Mouse (Mus musculus) midbrain, embryonic 10.5 days (tissue): ENCODE data around the gene Msx1. TPM values are rescaled to one million over a fixed set of nuclear protein-coding genes. Genes with fewer than 3 reads are reported as not detected.
A peak's percentile ranks its signal among the peaks of the same experiment; 100 is the strongest.
"Not testable (repeated sequence)": the region's sequence is repeated elsewhere in the genome, so short reads cannot be mapped to it uniquely, and the experiment has no call there.

ENCODE experiments used
- DNase-seq: peaks from one replicate; pipeline ENCODE4 v3.0.0-alpha.2; 2017; ENCODE audit warnings: low spot score
- H3K27ac ChIP-seq: fragments of 300-500 bp; sonication (generic); replicated peaks from 2 replicates; pipeline ENCODE4 v1.5.1; 2016; ENCODE audit warnings: mild to moderate bottlenecking
- H3K27me3 ChIP-seq: fragments of 300-500 bp; sonication (generic); 2 replicates; pipeline ENCODE4 v1.6.1; 2016; ENCODE audit warnings: low read depth, mild to moderate bottlenecking; ENCODE audit not compliant: poor library complexity, severe bottlenecking
- H3K36me3 ChIP-seq: fragments of 300-500 bp; sonication (generic); 2 replicates; pipeline ENCODE4 v1.6.1; 2016; ENCODE audit warnings: mild to moderate bottlenecking, moderate library complexity
- H3K4me1 ChIP-seq: fragments of 300-500 bp; sonication (generic); 2 replicates; pipeline ENCODE4 v1.6.1; 2016
- H3K4me3 ChIP-seq: fragments of 300-500 bp; sonication (generic); 2 replicates; pipeline ENCODE4 v1.5.1; 2016; ENCODE audit warnings: mild to moderate bottlenecking, moderate library complexity
- H3K9me3 ChIP-seq: fragments of 300-500 bp; sonication (generic); replicated peaks from 2 replicates; pipeline ENCODE4 v1.6.1; 2016; ENCODE audit warnings: mild to moderate bottlenecking
- WGBS: fragments of 180-500 bp; shearing (Covaris S2); methylation state at CpG from one replicate; pipeline ENCODE4 v1.1.7; 2016; 5-methylcytosine and 5-hydroxymethylcytosine counted together
- polyA plus RNA-seq: library from polyadenylated mRNA; unstranded; fragments of >200 nt; fragmentation: Nextera tagmentation; extraction: Ambion mirVana; gene quantifications from 2 replicates; pipeline ENCODE4 v1.2.1, GENCODE M21; 2016

Msx1 gene
- polyA plus RNA-seq, 1 experiment from 2014 or later, result 155 TPM

- Histone ChIP-seq H3K4me1 (peaks cover 42% of the 10 kb centered on the region), H3K27ac (no peak overlapping the region), H3K9me3 (no peaks in the 10 kb centered on the region), H3K27me3 (peaks cover 100% of the 10 kb centered on the region), H3K4me3 (no peak overlapping the region), H3K36me3 (no peaks in the 10 kb centered on the region)
- under 1% methylated on average over 6 of the region's 6 CpGs for WGBS
- peak; percentile 89 for DNase-seq
Measured at GRCm38 (mm10) chr5:37835590-37836266, 11.3 kb upstream of the Msx1 start.

GRCm38 (mm10) chr5:37832766-37833165, 8.4 kb upstream of the Msx1 start:
- H3K4me1 ChIP-seq, result peaks cover 58% of the 10 kb centered on the region
- H3K27me3 ChIP-seq, result peaks cover 100% of the 10 kb centered on the region
- no peak for DNase-seq
- H3K9me3 ChIP-seq, result peaks cover 4% of the 10 kb centered on the region; the same call in 1 of the 2 replicates
- WGBS, result 2% methylated on average over 6 of the region's 6 CpGs
- no peak overlapping the region for H3K4me3 ChIP-seq
- H3K36me3 ChIP-seq, result no peaks in the 10 kb centered on the region
- H3K27ac ChIP-seq, result no peak overlapping the region

- 8% methylated on average over 13 of the region's 13 CpGs for WGBS
- peaks cover 4% of the 10 kb centered on the region; the same call in 1 of the 2 replicates for H3K9me3 ChIP-seq
- no peak overlapping the region for H3K4me3 ChIP-seq
- no peak overlapping the region for H3K27ac ChIP-seq
- H3K36me3 ChIP-seq, result no peaks in the 10 kb centered on the region
- H3K4me1 ChIP-seq, result peaks cover 65% of the 10 kb centered on the region
- DNase-seq, result no peak
- peaks cover 100% of the 10 kb centered on the region for H3K27me3 ChIP-seq
Measured at GRCm38 (mm10) chr5:37832031-37832430, 7.6 kb upstream of the Msx1 start.

GRCm38 (mm10) chr5:37830436-37830835, 6.1 kb upstream of the Msx1 start:
- not testable (repeated sequence) for H3K27ac ChIP-seq, DNase-seq, H3K9me3 ChIP-seq, H3K4me3 ChIP-seq, H3K36me3 ChIP-seq
- peaks cover 69% of the 10 kb centered on the region for H3K4me1 ChIP-seq
- peaks cover 100% of the 10 kb centered on the region for H3K27me3 ChIP-seq
- WGBS, result 9% methylated on average over 6 of the region's 7 CpGs

GRCm38 (mm10) chr5:37829926-37830325, 5.5 kb upstream of the Msx1 start:
- peaks cover 100% of the 10 kb centered on the region for H3K27me3 ChIP-seq
- H3K4me1 ChIP-seq, result peaks cover 66% of the 10 kb centered on the region
- no peak overlapping the region for H3K27ac ChIP-seq
- no peak overlapping the region for H3K4me3 ChIP-seq
- WGBS, result 3% methylated on average over 4 of the region's 4 CpGs
- DNase-seq, result no peak
- H3K36me3 ChIP-seq, result no peaks in the 10 kb centered on the region
- peaks cover 4% of the 10 kb centered on the region; the same call in 1 of the 2 replicates for H3K9me3 ChIP-seq

GRCm38 (mm10) chr5:37829296-37829670, 4.9 kb upstream of the Msx1 start:
- Histone ChIP-seq H3K36me3 (no peaks in the 10 kb centered on the region), H3K9me3 (peaks cover 4% of the 10 kb centered on the region; the same call in 1 of the 2 replicates), H3K4me3 (no peak overlapping the region; the same call in 1 of the 2 replicates), H3K27me3 (peaks cover 100% of the 10 kb centered on the region), H3K4me1 (peaks cover 64% of the 10 kb centered on the region), H3K27ac (no peak overlapping the region)
- 2% methylated on average over 10 of the region's 10 CpGs for WGBS
- DNase-seq, result no peak

- peaks cover 65% of the 10 kb centered on the region for H3K4me1 ChIP-seq
- WGBS, result under 1% methylated on average over 35 of the region's 35 CpGs
- peak; percentile 57 for DNase-seq
Measured at GRCm38 (mm10) chr5:37828591-37829295, 4.4 kb upstream of the Msx1 start.

GRCm38 (mm10) chr5:37828001-37828400, 3.6 kb upstream of the Msx1 start:
- peak; percentile 47 for DNase-seq
- WGBS, result under 1% methylated on average over 14 of the region's 14 CpGs
- peak overlapping the region; percentile 41 for H3K4me3 ChIP-seq

More at GRCm38 (mm10) chr5:37828591-37829295, 4.4 kb upstream of the Msx1 start:
- Histone ChIP-seq H3K4me3 (peak overlapping the region; percentile 41), H3K27me3 (peaks cover 100% of the 10 kb centered on the region), H3K36me3 (no peaks in the 10 kb centered on the region), H3K27ac (no peak overlapping the region), H3K9me3 (peaks cover 4% of the 10 kb centered on the region; the same call in 1 of the 2 replicates)

GRCm38 (mm10) chr5:37827626-37827950, 3.2 kb upstream of the Msx1 start:
- Histone ChIP-seq H3K27ac (peak overlapping the region; percentile 57; the same call in 1 of the 2 replicates), H3K27me3 (peaks cover 100% of the 10 kb centered on the region), H3K4me3 (peak overlapping the region; percentile 41), H3K36me3 (no peaks in the 10 kb centered on the region), H3K9me3 (peaks cover 4% of the 10 kb centered on the region; the same call in 1 of the 2 replicates), H3K4me1 (peaks cover 73% of the 10 kb centered on the region)
- 0% methylated on average over 9 of the region's 9 CpGs for WGBS
- DNase-seq, result no peak

More at GRCm38 (mm10) chr5:37828001-37828400, 3.6 kb upstream of the Msx1 start:
- H3K27me3 ChIP-seq, result peaks cover 100% of the 10 kb centered on the region
- peak overlapping the region; percentile 57; the same call in 1 of the 2 replicates for H3K27ac ChIP-seq
- H3K36me3 ChIP-seq, result no peaks in the 10 kb centered on the region
- peaks cover 4% of the 10 kb centered on the region; the same call in 1 of the 2 replicates for H3K9me3 ChIP-seq
- peaks cover 72% of the 10 kb centered on the region for H3K4me1 ChIP-seq

- peak; percentile 77 for DNase-seq
- Histone ChIP-seq H3K36me3 (no peaks in the 10 kb centered on the region), H3K4me3 (peak overlapping the region; percentile 41), H3K9me3 (peaks cover 4% of the 10 kb centered on the region; the same call in 1 of the 2 replicates), H3K4me1 (peaks cover 71% of the 10 kb centered on the region), H3K27me3 (peaks cover 100% of the 10 kb centered on the region), H3K27ac (peak overlapping the region; percentile 69)
- WGBS, result under 1% methylated on average over 59 of the region's 59 CpGs
Measured at GRCm38 (mm10) chr5:37826706-37827625, 2.6 kb upstream of the Msx1 start.

GRCm38 (mm10) chr5:37825611-37826445, 1.4 kb upstream of the Msx1 start:
- peak; percentile 68 for DNase-seq
- H3K36me3 ChIP-seq, result peaks cover 3% of the 10 kb centered on the region; the same call in 1 of the 2 replicates
- peaks cover 100% of the 10 kb centered on the region for H3K27me3 ChIP-seq
- 0% methylated on average over 37 of the region's 37 CpGs for WGBS
- no peak overlapping the region; the same call in 1 of the 2 replicates for H3K27ac ChIP-seq
- H3K4me1 ChIP-seq, result peaks cover 75% of the 10 kb centered on the region
- peak overlapping the region; percentile 41 for H3K4me3 ChIP-seq
- peaks cover 4% of the 10 kb centered on the region; the same call in 1 of the 2 replicates for H3K9me3 ChIP-seq
